Mouse (Mus musculus) MEL (cell line): ENCODE measurements around the gene Micall1. TPM values are rescaled to one million over a fixed set of nuclear protein-coding genes. Genes with fewer than 3 reads are reported as not detected.

Experiments
- DNase-seq: peaks from one replicate; pipeline ENCODE4 v3.0.0; 2011; ENCODE audit warnings: low read depth, low spot score
- H3K27ac ChIP-seq: 2 replicates; pipeline ENCODE4 v1.5.1; 2012; ENCODE audit warnings: low read depth, mild to moderate bottlenecking, control low read depth, low read length, moderate library complexity; ENCODE audit not compliant: control insufficient read depth
- H3K27me3 ChIP-seq, 2 experiments: fragments of 150-350 bp in 1 of 2; sonication (generic) in 1 of 2; 2 replicates each; pipeline ENCODE4 v1.6.1; 2012; ENCODE audit warnings: low read length in 2 of 2, mild to moderate bottlenecking in 2 of 2, improper control_type of control experiment in 1 of 2, moderate library complexity in 1 of 2; ENCODE audit not compliant: insufficient read depth in 2 of 2, control insufficient read depth in 1 of 2
- H3K36me3 ChIP-seq, 2 experiments: 2 replicates each; pipeline ENCODE4 v1.6.1; 2012 to 2014; ENCODE audit warnings: low read length in 2 of 2, improper control_type of control experiment in 1 of 2, inconsistent platforms in 1 of 2, mild to moderate bottlenecking in 1 of 2; ENCODE audit not compliant: insufficient read depth in 2 of 2, control insufficient read depth in 1 of 2
- H3K4me1 ChIP-seq, 2 experiments: fragments of 150-350 bp in 1 of 2; sonication (generic) in 1 of 2; 2 replicates each; pipeline ENCODE4 v1.6.1; 2012; ENCODE audit warnings: low read length in 2 of 2, improper control_type of control experiment in 1 of 2, mild to moderate bottlenecking in 1 of 2; ENCODE audit not compliant: insufficient read depth in 2 of 2, control insufficient read depth in 1 of 2
- H3K4me3 ChIP-seq, 2 experiments: fragments of 150-350 bp in 1 of 2; sonication (generic) in 1 of 2; 2 replicates each; pipeline ENCODE4 v1.5.1; 2012; ENCODE audit warnings: low read depth in 2 of 2, low read length in 2 of 2, mild to moderate bottlenecking in 2 of 2, moderate library complexity in 2 of 2, control low read depth in 1 of 2, improper control_type of control experiment in 1 of 2; ENCODE audit not compliant: control insufficient read depth in 1 of 2, insufficient read depth in 1 of 2
- H3K79me2 ChIP-seq: 2 replicates; pipeline ENCODE4 v1.6.1; 2012; ENCODE audit warnings: mild to moderate bottlenecking, low read length, moderate library complexity; ENCODE audit not compliant: control insufficient read depth, poor library complexity, insufficient read depth
- H3K9ac ChIP-seq: 2 replicates; pipeline ENCODE4 v1.6.1; 2012; ENCODE audit warnings: low read depth, mild to moderate bottlenecking, control low read depth, low read length, moderate library complexity; ENCODE audit not compliant: control insufficient read depth, poor library complexity, severe bottlenecking
- H3K9me3 ChIP-seq: fragments of 150-350 bp; sonication (generic); replicated peaks from 2 replicates; pipeline ENCODE4 v1.6.1; 2012; ENCODE audit warnings: mild to moderate bottlenecking, low read length, improper control_type of control experiment, moderate library complexity; ENCODE audit not compliant: insufficient read depth
- CHD1 ChIP-seq: IDR thresholded peaks from 2 replicates; pipeline ENCODE4 v1.6.1; 2012; ENCODE audit warnings: low read depth, mild to moderate bottlenecking, inconsistent platforms, low read length, improper control_type of control experiment
- CHD2 ChIP-seq: IDR thresholded peaks from 2 replicates; pipeline ENCODE4 v1.6.1; 2011; ENCODE audit warnings: low read length, improper control_type of control experiment
- CTCF ChIP-seq, 3 experiments: IDR thresholded peaks in 2 of 3; conservative IDR thresholded peaks in 1 of 3; 2 replicates each; pipeline ENCODE4 v1.5.1; 2011 to 2012; ENCODE audit warnings: low read length in 3 of 3, low read depth in 2 of 3, mild to moderate bottlenecking in 2 of 3, improper control_type of control experiment in 1 of 3, inconsistent platforms in 1 of 3, mixed read lengths in 1 of 3, moderate library complexity in 1 of 3; ENCODE audit not compliant: control insufficient read depth in 1 of 3, insufficient read depth in 1 of 3, poor library complexity in 1 of 3, severe bottlenecking in 1 of 3
- E2F4 ChIP-seq: IDR thresholded peaks from 2 replicates; pipeline ENCODE4 v1.6.1; 2011; ENCODE audit warnings: low read depth, low read length, improper control_type of control experiment, borderline replicate concordance
- GABPA ChIP-seq: IDR thresholded peaks from 2 replicates; pipeline ENCODE4 v1.6.1; 2012; ENCODE audit warnings: low read depth, mild to moderate bottlenecking, inconsistent platforms, low read length, improper control_type of control experiment, moderate library complexity
- JUND ChIP-seq: IDR thresholded peaks from 2 replicates; pipeline ENCODE4 v1.6.1; 2011; ENCODE audit warnings: low read depth, mild to moderate bottlenecking, improper control_type of control experiment, low read length
- MAZ ChIP-seq: IDR thresholded peaks from 2 replicates; pipeline ENCODE4 v1.6.1; 2012; ENCODE audit warnings: low read depth, mild to moderate bottlenecking, inconsistent platforms, low read length, improper control_type of control experiment
- MEF2A ChIP-seq: IDR thresholded peaks from 2 replicates; pipeline ENCODE4 v1.6.1; 2014; ENCODE audit warnings: low read depth, mild to moderate bottlenecking, inconsistent platforms, low read length, improper control_type of control experiment; ENCODE audit not compliant: poor library complexity, insufficient replicate concordance, severe bottlenecking; ENCODE audit errors: extremely low read depth
- MXI1 ChIP-seq: IDR thresholded peaks from 2 replicates; pipeline ENCODE4 v1.6.1; 2011; ENCODE audit warnings: mild to moderate bottlenecking, low read depth, low read length, improper control_type of control experiment
- RCOR1 ChIP-seq: IDR thresholded peaks from 2 replicates; pipeline ENCODE4 v1.6.1; 2012; ENCODE audit warnings: low read depth, mild to moderate bottlenecking, inconsistent platforms, low read length, improper control_type of control experiment
- SIN3A ChIP-seq: IDR thresholded peaks from 2 replicates; pipeline ENCODE4 v1.6.1; 2012; ENCODE audit warnings: low read length, improper control_type of control experiment, inconsistent platforms
- SMC3 ChIP-seq: IDR thresholded peaks from 2 replicates; pipeline ENCODE4 v1.6.1; 2011; ENCODE audit warnings: low read depth, low read length, improper control_type of control experiment
- TCF12 ChIP-seq: IDR thresholded peaks from 2 replicates; pipeline ENCODE4 v1.6.1; 2014; ENCODE audit warnings: low read depth, mild to moderate bottlenecking, inconsistent platforms, low read length, improper control_type of control experiment, moderate library complexity
- ZMIZ1 ChIP-seq: IDR thresholded peaks from 2 replicates; pipeline ENCODE4 v1.6.1; 2012; ENCODE audit warnings: low read depth, mild to moderate bottlenecking, inconsistent platforms, low read length, improper control_type of control experiment, moderate library complexity
- polyA plus RNA-seq, 2 experiments: library from polyadenylated mRNA; stranded (reverse) in 1 of 2; unstranded in 1 of 2; fragments of >175 nt in 1 of 2; fragments of >200 nt in 1 of 2; gene quantifications; 2 replicates each; pipeline versions ENCODE4 v1.2.1 to v1.2.4; 2012; ENCODE audit warnings: low replicate concordance in 2 of 2, low read depth in 1 of 2; ENCODE audit not compliant: insufficient read length in 2 of 2, insufficient read depth in 1 of 2, missing spikeins in 1 of 2
- total RNA-seq: library from RNA; depleted of rRNA; stranded (reverse); fragments of 300-350 nt; gene quantifications from 2 replicates; pipeline ENCODE4 v1.2.3, GENCODE M21; 2012

The Micall1 gene
- total and polyA plus RNA-seq, 3 experiments, result 4.8 to 13.5 TPM; not detected in 1

- H3K4me1 ChIP-seq, result peaks cover 0 to 3% of the 10 kb centered on the region in 2 experiments; a peak in 1 of 4 replicates
- H3K27me3 ChIP-seq, result no peaks in the 10 kb centered on the region
- no peaks in the 10 kb centered on the region for H3K9me3 ChIP-seq
- H3K9ac ChIP-seq, result no peak overlapping the region
- H3K36me3 ChIP-seq, result peaks cover 2 to 3% of the 10 kb centered on the region in 2 experiments; a peak in 3 of 4 replicates
- no peaks in the 10 kb centered on the region for H3K79me2 ChIP-seq
- DNase-seq, result no peak
- no peak overlapping the region for H3K4me3 ChIP-seq
- no peak overlapping the region for H3K27ac ChIP-seq
- TF ChIP-seq CTCF (IDR thresholded peaks at IDR 0.05 in 2 of 3, conservative IDR thresholded peaks at IDR 0.05 in 1 of 3; ENCODE audit: control insufficient read depth in 1 of 3, insufficient read depth in 1 of 3, low read depth in 2 of 3, low read length in 3 of 3, poor library complexity in 1 of 3, severe bottlenecking in 1 of 3), result no peak
- TF ChIP-seq, all 39 proteins: peak for 0
These were observed 10.5 kb upstream of the Micall1 start for GRCm38 (mm10) chr15:79098220-79098619.

- Histone ChIP-seq H3K27ac (no peak overlapping the region), H3K9me3 (no peaks in the 10 kb centered on the region), H3K4me1 (peaks cover 0 to 3% of the 10 kb centered on the region in 2 experiments; a peak in 1 of 4 replicates), H3K36me3 (peaks cover 0 to 2% of the 10 kb centered on the region in 2 experiments; a peak in 2 of 4 replicates), H3K27me3 (no peaks in the 10 kb centered on the region), H3K9ac (no peak overlapping the region), H3K4me3 (no peak overlapping the region), H3K79me2 (no peaks in the 10 kb centered on the region)
- no peak for DNase-seq
- no peak for TF ChIP-seq CHD2
- TF ChIP-seq CTCF (IDR thresholded peaks at IDR 0.05 in 2 of 3, conservative IDR thresholded peaks at IDR 0.05 in 1 of 3; ENCODE audit: control insufficient read depth in 1 of 3, insufficient read depth in 1 of 3, low read depth in 2 of 3, low read length in 3 of 3, poor library complexity in 1 of 3, severe bottlenecking in 1 of 3), result no peak
- no peak for TF ChIP-seq GABPA
- TF ChIP-seq MEF2A, result no peak
- no peak for TF ChIP-seq SMC3
- no peak for TF ChIP-seq JUND
- no peak for TF ChIP-seq CHD1
- TF ChIP-seq ZMIZ1, result no peak
- TF ChIP-seq MAZ, result no peak
- TF ChIP-seq E2F4, result no peak
These were observed 9.8 kb upstream of the Micall1 start for GRCm38 (mm10) chr15:79098868-79099267.

GRCm38 (mm10) chr15:79099456-79099855 is 9.2 kb upstream of the Micall1 start:
- DNase-seq, result no peak

More at GRCm38 (mm10) chr15:79099456-79099855, 9.2 kb upstream of the Micall1 start:
- TF ChIP-seq ZMIZ1, result no peak
- no peak for TF ChIP-seq MXI1
- TF ChIP-seq MEF2A, result no peak
- no peak for TF ChIP-seq GABPA
- no peak for TF ChIP-seq TCF12
- no peak for TF ChIP-seq RCOR1
- no peak for TF ChIP-seq SIN3A
- TF ChIP-seq MAZ, result no peak
- Histone ChIP-seq H3K27me3 (no peaks in the 10 kb centered on the region), H3K4me1 (peaks cover 0 to 3% of the 10 kb centered on the region in 2 experiments; a peak in 1 of 4 replicates), H3K9me3 (no peaks in the 10 kb centered on the region), H3K79me2 (no peaks in the 10 kb centered on the region), H3K27ac (no peak overlapping the region), H3K9ac (no peak overlapping the region), H3K4me3 (no peak overlapping the region), H3K36me3 (peaks cover 0 to 2% of the 10 kb centered on the region in 2 experiments; a peak in 1 of 4 replicates)
